Mouse (Mus musculus): ENCODE measurements around the gene Trim8. TPM values are rescaled to one million over a fixed set of nuclear protein-coding genes. Genes with fewer than 3 reads are reported as not detected.
A peak's percentile ranks its signal among the peaks of the same experiment; 100 is the strongest.

Gene Trim8
- total RNA-seq, 2 experiments from 2014 or later, result 17.6 to 22.5 TPM

- DNase-seq (ENCODE audit: low spot score), result no peak
Observed at GRCm38 (mm10) chr19:46548110-46548509, 46.6 kb downstream of the Trim8 start.

DNA sequence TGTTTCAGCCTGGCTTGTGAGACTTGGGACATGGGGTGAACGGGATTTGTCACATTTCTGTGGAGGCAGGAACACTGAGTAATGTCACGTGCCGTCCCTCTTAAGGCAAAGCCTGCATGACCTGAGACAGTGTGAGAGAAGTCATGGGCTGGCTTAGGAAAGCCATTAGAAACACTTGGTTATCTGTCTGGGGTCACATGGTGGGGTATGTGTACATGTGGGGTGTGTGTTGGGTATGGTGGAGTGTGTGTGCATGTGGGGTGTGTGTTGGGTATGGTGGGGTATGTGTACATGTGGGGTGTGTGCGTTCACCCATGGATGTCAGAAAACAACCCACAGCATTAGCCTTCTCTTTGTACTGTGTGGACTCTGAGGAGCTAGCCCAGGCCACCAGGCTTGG is 48.9 kb downstream of the Trim8 start:
- DNase-seq (ENCODE audit: low spot score), result no peak

- DNase-seq (ENCODE audit: low spot score), result no peak
Observed at GRCm38 (mm10) chr19:46552496-46552895, 51.0 kb downstream of the Trim8 start.

- DNase-seq (ENCODE audit: low spot score), result peak; percentile 22
Observed at GRCm38 (mm10) chr19:46553541-46553955, 52.0 kb downstream of the Trim8 start.

- no peak for DNase-seq (ENCODE audit: low spot score)
Observed at GRCm38 (mm10) chr19:46558009-46558408, 56.5 kb downstream of the Trim8 start.

DNA sequence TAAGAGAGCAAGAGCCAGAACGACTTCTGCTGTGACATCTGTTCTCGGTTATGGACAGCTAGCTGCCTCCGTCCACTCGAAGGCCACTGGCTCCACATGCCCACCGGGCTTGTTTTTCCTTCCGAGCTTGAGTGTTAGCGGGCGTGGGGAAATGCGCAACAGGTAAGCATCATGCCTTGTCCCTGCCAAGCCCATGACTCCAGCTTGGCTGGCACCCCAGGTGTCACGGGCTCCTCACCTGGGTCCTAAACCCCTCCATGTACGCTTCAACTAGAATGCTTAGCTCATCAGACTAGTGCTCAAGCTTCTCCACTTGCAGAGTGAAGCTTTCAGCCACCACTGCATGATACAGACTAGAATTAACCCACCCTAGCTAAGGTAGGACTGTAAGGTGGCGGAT is 57.1 kb downstream of the Trim8 start:
- no peak for DNase-seq (ENCODE audit: low spot score)

DNA sequence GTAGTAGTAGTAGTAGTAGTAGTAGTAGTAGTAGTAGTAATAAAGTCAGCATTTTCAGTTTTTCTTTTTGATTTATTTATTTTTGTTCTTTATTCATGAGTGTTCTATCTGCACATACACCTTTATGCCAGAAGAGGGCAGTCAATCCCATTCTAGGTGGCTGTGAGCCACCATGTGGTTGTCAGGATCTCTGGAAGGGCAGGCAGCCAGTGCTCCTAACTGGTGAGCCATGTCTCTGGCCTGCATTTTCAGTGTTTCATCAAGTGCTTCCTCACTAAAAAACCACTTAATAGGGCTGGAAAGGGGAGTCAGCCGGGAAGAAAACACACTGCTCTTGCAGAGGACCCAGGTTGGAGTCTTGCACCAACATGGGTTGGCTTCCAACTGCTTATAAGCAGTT is 60.6 kb downstream of the Trim8 start:
- DNase-seq (ENCODE audit: low spot score), result peak; percentile 78

GRCm38 (mm10) chr19:46562581-46563515 is 61.3 kb downstream of the Trim8 start:
- peak; percentile 78 for DNase-seq (ENCODE audit: low spot score)

DNA sequence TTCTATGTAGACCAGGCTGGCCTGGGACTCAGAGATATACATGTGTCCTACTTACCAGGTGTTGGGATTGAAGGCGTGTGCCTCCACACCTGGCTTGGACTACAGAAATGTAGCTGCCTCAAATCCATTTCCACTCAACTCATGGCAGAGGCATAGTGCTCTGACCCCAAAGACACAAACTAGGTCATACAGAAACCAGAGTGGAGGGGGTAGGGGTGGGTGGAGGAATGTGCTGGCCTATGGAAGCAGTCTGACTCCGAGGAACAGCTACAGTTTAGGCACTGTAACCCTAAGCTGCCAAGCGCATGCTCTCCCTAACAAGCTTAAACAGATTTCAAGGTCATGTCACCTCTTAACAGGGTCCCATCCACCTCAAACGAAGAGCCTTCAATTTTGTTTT is 62.1 kb downstream of the Trim8 start:
- DNase-seq (ENCODE audit: low spot score), result peak; percentile 32

- DNase-seq (ENCODE audit: low spot score), result no peak
Observed at GRCm38 (mm10) chr19:46564043-46564462, 62.6 kb downstream of the Trim8 start.

Other genes starting within 250 kb of the Trim8 start
- gene Nfkb2, start 197.4 kb upstream of the Trim8 start, total RNA-seq (2021), result 10 to 100 TPM in 1 of 2 experiments, 1 to 10 TPM in 1; 7.7 to 10.9 TPM
- under 1 TPM; 0.09 to 0.11 TPM for gene Psd, start 174.5 kb upstream of the Trim8 start, total RNA-seq (2021)
- gene Fbxl15, start 173.5 kb upstream of the Trim8 start, total RNA-seq (2021), result 1 to 10 TPM; 3.5 to 3.9 TPM
- 10 to 100 TPM; 59.8 to 65.7 TPM for gene Cuedc2, start 163.0 kb upstream of the Trim8 start, total RNA-seq (2021)
- gene Mfsd13a, start 160.6 kb upstream of the Trim8 start, total RNA-seq (2021), result 1 to 10 TPM; 1.6 to 1.9 TPM
- under 1 TPM; 0.27 to 0.43 TPM for gene 2310034G01Rik, start 151.4 kb upstream of the Trim8 start, total RNA-seq (2021)
- gene Actr1a, start 106.0 kb upstream of the Trim8 start, total RNA-seq (2021), result 10 to 100 TPM; 51.8 to 57.1 TPM
- gene Sufu, start 104.8 kb upstream of the Trim8 start, total RNA-seq (2021), result 1 to 10 TPM; 5.0 to 5.4 TPM
- 10 to 100 TPM; 79.9 to 86.2 TPM for gene Arl3, start 71.5 kb downstream of the Trim8 start, total RNA-seq (2021)
- 1 to 10 TPM; 2.2 to 3.8 TPM for gene Sfxn2, start 71.7 kb downstream of the Trim8 start, total RNA-seq (2021)
- 100 to 1,000 TPM in 1 of 2 experiments, 10 to 100 TPM in 1; 66.2 to 116 TPM for gene Wbp1l, start 97.4 kb downstream of the Trim8 start, total RNA-seq (2021)
- not detected for gene Cyp17a1, start 171.5 kb downstream of the Trim8 start, total RNA-seq (2021)
- 10 to 100 TPM; 12.3 to 12.6 TPM for gene Borcs7, start 188.2 kb downstream of the Trim8 start, total RNA-seq (2021)
- gene As3mt, start 205.8 kb downstream of the Trim8 start, total RNA-seq (2021), result 10 to 100 TPM; 89.3 to 93.6 TPM

Measured in gastrocnemius, adult 18-20 months (tissue).